Mouse (Mus musculus): ENCODE measurements at regions not wholly inside any gene's neighbourhood (a gene's known extent, or its start where the extent isn't known, plus 50 kb on each side); places are given as distances from the start of the nearest gene placed in this dataset.
A peak's percentile ranks its signal among the peaks of the same experiment; 100 is the strongest.

- no peak for DNase-seq
Measured at GRCm38 (mm10) chr14:61696290-61696842, 89.1 kb downstream of the Kcnrg start.

GRCm38 (mm10) chr14:61696886-61697554, 89.8 kb downstream of the Kcnrg start:
- DNase-seq = no peak

GRCm38 (mm10) chr14:61697704-61698103, 90.4 kb downstream of the Kcnrg start:
- DNase-seq = no peak

- DNase-seq = no peak
Measured at GRCm38 (mm10) chr14:61698358-61699055, 91.2 kb downstream of the Kcnrg start.

GRCm38 (mm10) chr14:61699638-61700037, 92.4 kb downstream of the Kcnrg start:
- no peak for DNase-seq

- DNase-seq = no peak
Measured at GRCm38 (mm10) chr14:61701131-61701530, 93.9 kb downstream of the Kcnrg start.

GRCm38 (mm10) chr14:61703916-61704315, 96.7 kb downstream of the Kcnrg start:
- no peak for DNase-seq

- DNase-seq = no peak
Measured at GRCm38 (mm10) chr14:61706984-61707383, 99.7 kb downstream of the Kcnrg start.

- DNase-seq = no peak
Measured at GRCm38 (mm10) chr14:61708331-61708730, 101.1 kb downstream of the Kcnrg start.

GRCm38 (mm10) chr14:61715746-61716145, 108.5 kb downstream of the Kcnrg start:
- no peak for DNase-seq

- no peak for DNase-seq
Measured at GRCm38 (mm10) chr14:61718392-61719124, 111.3 kb downstream of the Kcnrg start.

GRCm38 (mm10) chr14:61721302-61721701, 114.0 kb downstream of the Kcnrg start:
- no peak for DNase-seq

GRCm38 (mm10) chr14:61724942-61725341, 117.7 kb downstream of the Kcnrg start:
- DNase-seq = no peak

GRCm38 (mm10) chr14:61728562-61728961, 121.3 kb downstream of the Kcnrg start:
- DNase-seq = no peak

GRCm38 (mm10) chr14:61735541-61735940, 128.3 kb downstream of the Kcnrg start:
- no peak for DNase-seq

- DNase-seq = no peak
Measured at GRCm38 (mm10) chr14:61736384-61737322, 129.4 kb downstream of the Kcnrg start.

- peak; percentile 50 for DNase-seq
Measured at GRCm38 (mm10) chr14:61737504-61738040, 130.3 kb downstream of the Kcnrg start.

GRCm38 (mm10) chr14:61739453-61739852, 132.2 kb downstream of the Kcnrg start:
- DNase-seq = no peak

- DNase-seq = no peak
Measured at GRCm38 (mm10) chr14:61743855-61744408, 136.7 kb downstream of the Kcnrg start.

- no peak for DNase-seq
Measured at GRCm38 (mm10) chr14:61753421-61753820, 146.2 kb downstream of the Kcnrg start.

GRCm38 (mm10) chr14:61756651-61757050, 149.4 kb downstream of the Kcnrg start:
- no peak for DNase-seq
